Mouse (Mus musculus) gastrocnemius, adult 8-10 months (tissue): ENCODE data around the gene Pds5b. TPM values are rescaled to one million over a fixed set of nuclear protein-coding genes. Genes with fewer than 3 reads are reported as not detected.
A peak's percentile ranks its signal among the peaks of the same experiment; 100 is the strongest.
"Not testable (repeated sequence)": the region's sequence is repeated elsewhere in the genome, so short reads cannot be mapped to it uniquely, and the experiment has no call there.

Source experiments
- DNase-seq, 2 experiments: peaks; one replicate each; pipeline ENCODE4 v3.0.0; 2022; ENCODE audit warnings: low spot score in 2 of 2
- total RNA-seq, 4 experiments: library from RNA; stranded (reverse); gene quantifications; 2 replicates each; pipeline ENCODE4 v1.2.4; 2022

The Pds5b gene
- total RNA-seq, 4 experiments from 2014 or later, result 21.0 to 24.1 (median 22.8) TPM

GRCm38 (mm10) chr5:150821152-150821551, 147.6 kb downstream of the Pds5b start:
- no peak for DNase-seq

GRCm38 (mm10) chr5:150822781-150823180, 149.2 kb downstream of the Pds5b start:
- no peak for DNase-seq

DNA sequence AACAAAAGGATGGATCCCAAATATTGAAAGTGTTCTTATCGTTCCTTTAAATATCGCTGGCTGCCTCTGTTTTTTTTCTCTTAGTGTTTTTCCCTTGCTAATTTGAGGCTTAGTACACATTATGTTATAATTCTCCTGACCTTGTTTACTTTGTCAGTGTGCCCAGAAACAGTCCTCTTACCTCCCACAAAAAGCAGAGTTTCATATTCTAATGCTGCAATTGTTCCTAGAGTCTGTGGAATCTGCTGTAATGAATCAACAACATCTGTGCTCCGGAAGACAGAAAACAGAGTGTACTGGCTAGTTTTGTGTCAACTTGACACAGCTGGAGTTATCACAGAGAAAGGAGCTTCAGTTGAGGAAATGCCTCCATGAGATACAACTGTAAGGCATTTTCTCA, 149.8 kb downstream of the Pds5b start:
- DNase-seq, result no peak

- DNase-seq, result no peak
Observed at GRCm38 (mm10) chr5:150829499-150829898, 156.0 kb downstream of the Pds5b start.

DNA sequence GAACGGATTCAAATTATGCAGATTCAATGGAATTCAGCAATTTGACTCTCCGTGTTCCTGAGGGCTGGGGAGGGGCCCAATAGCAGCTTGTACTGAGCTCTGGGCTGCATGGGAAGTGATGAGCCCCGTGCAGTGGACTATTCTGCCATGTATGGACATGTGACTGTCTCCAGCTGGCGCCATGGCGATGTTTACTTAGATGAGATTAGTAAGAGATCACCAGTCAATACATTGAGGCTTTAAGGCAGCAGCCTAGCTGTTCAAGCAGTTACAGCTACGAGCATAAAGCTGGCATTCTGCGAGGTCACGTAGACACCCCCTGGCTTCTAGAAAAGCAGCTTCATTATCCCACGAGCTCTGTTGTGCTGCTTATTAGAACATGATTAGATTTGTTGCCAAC, 157.2 kb downstream of the Pds5b start:
- DNase-seq, result no peak

DNA sequence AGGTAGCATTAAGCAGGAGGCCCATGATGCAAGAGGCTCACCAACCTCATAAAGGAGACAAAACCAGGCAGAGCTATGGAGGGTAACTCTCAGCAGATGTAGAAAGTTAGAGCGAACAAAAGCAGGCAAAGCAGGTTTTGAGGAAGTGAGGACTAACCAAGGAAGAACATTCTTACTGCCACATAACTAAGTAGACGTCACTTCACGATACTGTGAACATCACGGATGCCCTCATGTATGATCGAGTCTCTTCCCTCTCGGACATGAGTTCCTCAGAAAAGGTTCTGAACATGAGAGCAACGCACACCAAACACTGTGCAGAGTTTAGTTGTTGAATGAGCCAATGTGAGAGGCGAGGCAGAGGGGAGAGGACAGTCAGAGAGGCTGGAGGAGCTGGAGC, 163.2 kb downstream of the Pds5b start:
- DNase-seq, result no peak

GRCm38 (mm10) chr5:150839688-150840541, 166.4 kb downstream of the Pds5b start:
- DNase-seq, result peak in 1 of 2 experiments; percentile 5

GRCm38 (mm10) chr5:150840596-150840995, 167.1 kb downstream of the Pds5b start:
- DNase-seq, result no peak

DNA sequence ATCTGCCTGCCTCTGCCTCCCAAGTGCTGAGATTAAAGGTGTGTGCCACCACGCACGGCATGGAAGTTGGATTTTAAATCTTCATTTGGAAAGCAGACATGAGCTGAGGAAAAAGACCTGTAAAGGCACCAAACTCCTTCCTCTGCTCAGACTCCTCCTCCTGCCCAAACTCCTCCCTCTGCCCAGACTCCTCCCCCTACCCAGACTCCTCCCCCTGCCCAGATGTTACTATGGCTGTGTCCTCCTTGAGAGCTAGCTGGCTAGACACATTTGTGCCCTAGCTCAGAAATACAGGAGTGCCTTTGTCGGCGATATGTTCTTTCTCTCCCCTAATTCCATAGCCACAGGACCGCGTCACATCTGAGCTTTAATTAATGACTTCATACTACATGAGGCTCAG, 172.4 kb downstream of the Pds5b start:
- DNase-seq, result no peak

GRCm38 (mm10) chr5:150850821-150851220, 177.3 kb downstream of the Pds5b start:
- DNase-seq, result no peak

GRCm38 (mm10) chr5:150852097-150852496, 178.6 kb downstream of the Pds5b start:
- not testable (repeated sequence) for DNase-seq

DNA sequence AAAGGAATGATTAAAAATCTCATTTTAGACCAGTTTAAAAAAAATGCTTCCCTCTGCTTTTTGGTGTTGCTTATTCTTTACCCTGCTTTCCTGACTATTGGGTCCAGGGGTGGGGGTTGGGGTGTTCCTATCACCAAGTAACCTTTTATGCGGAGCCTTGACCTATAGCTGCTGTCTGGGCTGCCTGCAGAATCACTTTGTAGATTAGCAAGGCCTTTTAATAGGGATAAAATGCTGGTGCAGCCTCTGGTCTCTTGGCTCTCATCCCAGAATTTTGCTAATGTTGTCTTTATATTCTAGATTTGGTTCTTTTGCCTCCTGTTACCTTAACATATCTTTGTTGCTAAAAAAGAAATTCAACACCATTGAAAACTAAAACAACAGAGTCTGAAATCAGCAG, 181.0 kb downstream of the Pds5b start:
- DNase-seq, result no peak

DNA sequence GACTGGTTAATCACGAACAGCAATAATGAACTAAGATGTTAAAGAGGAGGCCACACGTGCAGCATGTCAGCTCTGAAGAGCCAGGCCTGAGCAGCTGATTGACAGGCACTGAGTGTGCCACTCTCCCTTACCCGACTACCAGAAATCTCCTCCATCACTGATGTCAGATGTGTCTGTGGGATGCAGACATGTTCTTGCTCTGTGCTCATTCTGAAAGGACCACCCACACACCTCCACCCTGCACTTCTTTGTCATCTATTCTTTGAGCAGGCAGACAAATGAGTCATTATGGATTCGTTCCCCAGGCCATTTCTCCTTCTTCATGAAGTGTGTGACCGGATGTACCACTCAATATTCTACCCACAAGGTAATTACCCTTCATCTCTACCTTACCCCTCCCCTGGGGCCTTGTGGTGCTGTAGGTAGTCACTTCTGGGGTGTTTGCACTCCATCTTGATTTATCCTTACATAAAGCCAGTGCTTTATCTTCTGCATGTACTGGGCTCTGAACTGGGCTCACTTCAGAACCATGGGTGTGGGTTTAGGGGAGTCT, 186.2 kb downstream of the Pds5b start:
- DNase-seq, result no peak

Other genes with a start within 250 kb of the Pds5b start
- gene Zar1l, start 155.6 kb upstream of the Pds5b start, total RNA-seq, result not detected
- gene Brca2, start 151.1 kb upstream of the Pds5b start, total RNA-seq, result 1 to 10 TPM; 1.3 to 2.0 (median 1.5) TPM
- 1 to 10 TPM; 2.2 to 3.1 (median 2.5) TPM for gene N4bp2l1, start 76.6 kb upstream of the Pds5b start, total RNA-seq
- gene N4bp2l2, start 7.6 kb upstream of the Pds5b start, total RNA-seq, result 10 to 100 TPM; 22.3 to 30.2 (median 28.4) TPM